Mouse (Mus musculus) myocyte (in vitro differentiated cells): ENCODE results near the gene Bdkrb2.

Experiments
- POLR2A ChIP-seq: IDR thresholded peaks from one replicate; pipeline ENCODE4 v1.6.1; 2011; ENCODE audit warnings: low read depth, mild to moderate bottlenecking, control low read depth, moderate library complexity; ENCODE audit not compliant: insufficient read length
- SRF ChIP-seq: IDR thresholded peaks from one replicate; pipeline ENCODE4 v1.6.1; 2011; ENCODE audit warnings: low read depth; ENCODE audit not compliant: control insufficient read depth, insufficient read length
- TCF12 ChIP-seq: IDR thresholded peaks from one replicate; pipeline ENCODE4 v1.6.1; 2011; ENCODE audit warnings: mild to moderate bottlenecking, control low read depth; ENCODE audit not compliant: poor library complexity, insufficient read depth, severe bottlenecking

- TF ChIP-seq TCF12 (no peak), SRF (no peak), POLR2A (no peak)
Measured at GRCm38 (mm10) chr12:105546538-105546937, 16.5 kb upstream of the Bdkrb2 start.
